Mouse (Mus musculus) gastrocnemius, postnatal 25 days (tissue): ENCODE results near the gene Pnkp. TPM values are rescaled to one million over a fixed set of nuclear protein-coding genes. Genes with fewer than 3 reads are reported as not detected.

ENCODE experiments used
- DNase-seq: peaks from one replicate; pipeline ENCODE4 v3.0.0; 2022
- total RNA-seq, 2 experiments: library from RNA; stranded (reverse); gene quantifications; 1 replicate in 1 of 2; 2 replicates in 1 of 2; pipeline ENCODE4 v1.2.3; 2021

The Pnkp gene
- total RNA-seq, 2 experiments from 2014 or later: 15.6 to 15.8 TPM

GRCm38 (mm10) chr7:44826771-44827170 is 30.2 kb upstream of the Pnkp start:
- DNase-seq: no peak

- no peak for DNase-seq
Observed at GRCm38 (mm10) chr7:44828706-44829105, 28.2 kb upstream of the Pnkp start.

GRCm38 (mm10) chr7:44832763-44833162 is 24.2 kb upstream of the Pnkp start:
- DNase-seq: no peak

GRCm38 (mm10) chr7:44835373-44836015 is 21.4 kb upstream of the Pnkp start:
- DNase-seq: no peak

- no peak for DNase-seq
Observed at GRCm38 (mm10) chr7:44836016-44836404, 20.9 kb upstream of the Pnkp start.

GRCm38 (mm10) chr7:44836423-44837053 is 20.4 kb upstream of the Pnkp start:
- peak; percentile 78 for DNase-seq

- no peak for DNase-seq
Observed at GRCm38 (mm10) chr7:44838073-44838472, 18.9 kb upstream of the Pnkp start.

GRCm38 (mm10) chr7:44839171-44839490 is 17.8 kb upstream of the Pnkp start:
- no peak for DNase-seq

GRCm38 (mm10) chr7:44839491-44840191 is 17.3 kb upstream of the Pnkp start:
- DNase-seq: no peak

- no peak for DNase-seq
Observed at GRCm38 (mm10) chr7:44840426-44840825, 16.5 kb upstream of the Pnkp start.

- no peak for DNase-seq
Observed at GRCm38 (mm10) chr7:44841825-44842463, 15.0 kb upstream of the Pnkp start.

- no peak for DNase-seq
Observed at GRCm38 (mm10) chr7:44845006-44845405, 11.9 kb upstream of the Pnkp start.

- DNase-seq: no peak
Observed at GRCm38 (mm10) chr7:44846804-44847203, 10.1 kb upstream of the Pnkp start.

GRCm38 (mm10) chr7:44847772-44848171 is 9.2 kb upstream of the Pnkp start:
- DNase-seq: no peak

- DNase-seq: peak; percentile 100
Observed at GRCm38 (mm10) chr7:44848561-44849415, 8.2 kb upstream of the Pnkp start, which contains the start of the genes Akt1s1 and Tbc1d17. Gene Akt1s1 (plus strand): TSS chr7:44848991. Gene Tbc1d17 (minus strand): TSS chr7:44849079.

- DNase-seq: peak; percentile 90
Observed at GRCm38 (mm10) chr7:44849416-44850111, 7.4 kb upstream of the Pnkp start.

- DNase-seq: peak; percentile 81
Observed at GRCm38 (mm10) chr7:44850146-44850545, 6.8 kb upstream of the Pnkp start.

- DNase-seq: no peak
Observed at GRCm38 (mm10) chr7:44850789-44851624, 5.9 kb upstream of the Pnkp start.

- no peak for DNase-seq
Observed at GRCm38 (mm10) chr7:44851625-44852234, 5.2 kb upstream of the Pnkp start.
